Mouse (Mus musculus) left cerebral cortex, postnatal 10 days (tissue): ENCODE data around the gene Rtp3. TPM values are rescaled to one million over a fixed set of nuclear protein-coding genes. Genes with fewer than 3 reads are reported as not detected.
A peak's percentile ranks its signal among the peaks of the same experiment; 100 is the strongest.

Experiments used
- DNase-seq, 2 experiments: peaks; one replicate each; pipeline ENCODE4 v3.0.0; 2021 to 2022; ENCODE audit warnings: low spot score in 2 of 2, mixed read lengths in 1 of 2; ENCODE audit errors: extremely low spot score in 1 of 2
- intact Hi-C: fragments of 180-260 bp; cut with DNase I; formaldehyde crosslinking; loops from one replicate; pipeline ENCODE4 v1.15.1; 2025
- total RNA-seq, 2 experiments: library from RNA; stranded (reverse); gene quantifications; 2 replicates each; pipeline ENCODE4 v1.2.3; 2021

The Rtp3 gene
- total RNA-seq, 2 experiments from 2014 or later: 0.47 to 0.63 TPM

DNA sequence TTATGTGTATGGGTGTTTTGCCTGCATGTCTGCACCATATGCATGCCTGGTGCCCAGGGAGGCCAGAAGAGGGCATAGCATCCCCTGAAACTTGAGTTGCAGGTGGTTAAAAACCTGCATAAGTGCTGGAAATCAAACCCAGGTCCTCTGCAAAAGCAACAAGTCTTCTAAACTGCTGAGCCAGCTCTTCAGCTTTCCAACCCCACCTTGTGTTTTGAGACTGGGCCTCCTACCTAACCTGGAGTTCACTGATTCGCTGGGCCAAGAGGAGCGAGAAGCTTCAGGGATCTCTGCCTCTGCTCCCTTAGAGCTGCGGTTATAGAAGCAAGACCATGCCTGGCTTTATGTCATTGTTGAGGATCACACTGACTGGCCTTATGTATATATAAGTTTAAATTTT is 40.3 kb downstream of the Rtp3 start:
- no peak for DNase-seq
- intact Hi-C loops: no loop called here

DNA sequence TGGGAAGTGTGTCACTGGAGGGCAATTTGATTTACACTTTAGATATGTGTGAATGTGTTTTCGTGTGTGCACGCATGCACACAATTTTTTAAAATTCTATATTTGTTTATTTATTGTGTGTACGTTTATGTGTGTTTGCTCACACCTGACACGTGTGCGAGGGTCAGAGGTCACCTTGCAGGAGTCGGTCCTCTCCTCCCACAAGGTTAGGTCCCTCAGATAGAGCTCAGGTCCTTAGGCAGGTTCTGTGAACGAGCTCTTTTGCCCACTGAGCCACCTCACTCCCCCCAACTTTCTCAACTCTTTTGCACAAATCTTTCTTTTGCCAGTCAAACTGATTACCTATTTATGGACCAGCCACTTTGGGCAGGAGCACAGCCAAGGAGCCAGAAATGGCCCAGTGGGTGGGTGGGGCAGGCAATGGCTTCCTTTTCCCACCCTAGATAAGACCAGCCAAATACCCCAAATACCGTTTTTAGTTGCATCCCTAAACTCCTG is 41.5 kb downstream of the Rtp3 start:
- peak in 1 of 2 experiments; percentile 17 for DNase-seq
- intact Hi-C loops: loop anchor here (10.0 kb wide), 1 partner anchor 224 kb away; no protein-coding TSS in a partner anchor

DNA sequence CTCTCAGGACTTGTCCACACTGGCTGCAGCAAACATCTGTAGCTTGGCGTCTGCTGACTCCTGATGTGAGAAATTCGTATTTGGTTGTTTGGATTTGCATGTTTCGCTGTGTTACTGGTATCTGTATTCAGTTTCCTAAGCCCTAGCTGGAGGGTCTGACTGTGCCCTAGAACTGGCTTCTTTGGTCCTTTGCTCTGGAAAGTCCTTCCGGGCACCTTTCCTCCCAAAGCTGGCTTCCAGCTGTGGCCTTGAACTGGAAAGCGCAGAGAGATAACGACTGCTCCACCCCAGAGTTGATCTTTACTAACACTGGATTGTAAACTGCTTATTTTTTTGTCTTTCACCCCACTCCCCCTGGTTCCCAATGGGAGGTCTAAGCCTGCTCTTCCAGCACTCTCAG is 42.5 kb downstream of the Rtp3 start:
- peak in 1 of 2 experiments; percentile 1 for DNase-seq
- intact Hi-C loops: loop anchor here (10.0 kb wide), 1 partner anchor 223 kb away; no protein-coding TSS in a partner anchor

DNA sequence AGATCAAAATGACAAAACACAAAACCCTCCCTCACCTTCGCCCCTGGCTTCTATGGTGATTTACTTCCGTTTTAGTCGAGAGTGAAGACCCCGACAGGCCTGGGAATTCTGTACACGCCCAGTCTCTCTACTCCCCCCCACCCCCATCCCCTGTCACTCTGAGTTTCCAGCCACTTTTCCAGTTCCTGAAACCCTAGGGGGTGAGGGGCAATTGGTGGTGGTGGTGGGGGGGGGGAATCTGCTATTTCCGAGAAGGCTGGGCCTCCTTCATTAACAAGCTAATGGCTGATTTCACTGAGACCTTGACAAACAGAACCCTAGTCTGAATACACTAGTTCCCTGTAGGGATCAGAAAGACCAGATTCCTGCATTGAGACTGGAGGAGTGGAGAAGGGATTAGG is 43.1 kb downstream of the Rtp3 start:
- DNase-seq: peak in 1 of 2 experiments; percentile 1
- intact Hi-C loops: loop anchor here (10.0 kb wide), 1 partner anchor 222 kb away; no protein-coding TSS in a partner anchor

DNA sequence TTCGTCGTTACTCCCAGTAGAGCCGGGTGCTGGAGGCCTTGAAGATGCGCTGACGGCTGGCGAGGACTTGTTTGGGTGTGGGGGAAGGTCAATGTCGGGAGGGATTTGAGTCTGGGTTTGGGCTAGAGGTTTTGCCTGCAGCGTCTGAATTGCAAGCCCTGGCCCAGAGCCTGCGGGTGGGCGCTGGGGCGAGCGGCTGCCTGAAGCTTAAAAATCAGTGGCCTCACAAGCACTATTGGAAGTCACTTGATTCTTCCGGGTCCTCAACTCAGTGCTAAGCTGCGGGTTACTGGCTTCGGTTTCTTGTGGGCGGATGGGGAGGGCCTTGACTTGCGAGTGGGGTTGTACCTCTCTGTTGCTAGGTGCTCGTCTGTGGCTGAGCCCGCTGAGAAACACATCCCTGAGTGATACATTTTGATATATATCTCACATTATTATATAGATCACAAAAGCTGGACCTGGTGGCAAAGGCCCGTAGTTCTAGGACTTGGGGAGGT is 43.8 kb downstream of the Rtp3 start:
- no peak for DNase-seq
- intact Hi-C loops: loop anchor here (10.0 kb wide), 1 partner anchor 222 kb away; no protein-coding TSS in a partner anchor

DNA sequence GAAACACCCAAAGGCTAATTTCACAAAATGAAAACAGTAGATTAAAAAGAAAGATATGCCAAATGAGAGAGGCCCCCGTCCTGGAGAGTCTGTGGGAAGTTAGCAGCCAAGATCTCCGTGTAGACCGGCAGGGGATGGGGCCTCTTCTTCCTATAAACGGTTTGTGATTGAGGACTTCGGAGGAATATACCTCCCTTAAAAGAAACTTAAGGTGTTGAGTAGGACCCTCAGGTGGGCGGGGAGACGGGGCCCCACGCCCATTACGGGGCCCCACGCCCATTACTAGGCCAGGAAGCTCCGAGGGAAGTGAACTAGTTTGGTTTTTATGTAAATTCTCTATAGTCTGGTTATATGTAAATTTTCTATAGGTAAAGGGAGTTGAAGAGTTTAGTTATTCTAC is 44.5 kb downstream of the Rtp3 start, which contains the start of gene Tdgf1:
Gene Tdgf1, minus strand, starts transcription at position 233 of the 400 bp plus-strand sequence.
- intact Hi-C loops: loop anchor here (10.0 kb wide), 1 partner anchor 221 kb away; no protein-coding TSS in a partner anchor
- DNase-seq: no peak

DNA sequence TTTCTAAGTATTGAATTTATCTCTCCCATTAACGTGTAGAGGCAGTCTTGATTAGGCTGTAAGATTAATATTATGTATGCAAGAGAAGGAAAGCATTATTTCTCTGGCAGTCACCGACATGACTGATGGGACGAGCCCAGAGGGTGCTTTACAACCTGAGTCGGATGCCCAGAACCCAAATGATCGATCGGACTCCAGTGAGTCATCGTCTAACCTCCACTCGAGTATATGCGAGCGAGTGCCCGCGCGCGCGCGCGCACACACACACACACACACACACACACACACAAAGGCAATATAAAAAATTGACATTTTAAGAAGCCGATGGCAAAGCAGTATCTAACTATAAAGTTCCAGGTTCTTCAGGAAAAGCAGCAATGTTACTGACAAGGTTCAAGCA is 45.0 kb downstream of the Rtp3 start:
- intact Hi-C loops: loop anchor here (10.0 kb wide), 1 partner anchor 221 kb away; no protein-coding TSS in a partner anchor
- DNase-seq: no peak

DNA sequence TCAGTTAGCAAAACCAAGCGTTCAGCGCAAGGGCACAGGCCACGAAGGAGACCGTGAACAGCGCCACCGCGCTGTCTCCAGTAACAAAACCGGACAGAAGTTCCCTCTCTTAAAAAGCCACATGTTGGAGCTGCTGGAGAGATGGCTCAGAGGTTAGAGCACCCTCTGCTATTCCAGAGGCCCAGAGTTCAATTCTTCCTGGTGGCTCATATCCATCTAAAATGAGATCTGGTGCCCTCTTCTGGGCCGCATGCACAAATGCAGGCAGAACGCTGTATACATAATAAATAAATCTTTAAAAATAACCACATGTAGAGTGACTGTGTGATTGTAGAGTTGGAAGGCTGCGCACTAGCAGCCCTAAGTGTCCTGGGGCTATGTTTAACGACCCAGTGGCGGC is 46.1 kb downstream of the Rtp3 start:
- no peak for DNase-seq
- intact Hi-C loops: loop anchor here (10.0 kb wide), 1 partner anchor 219 kb away; no protein-coding TSS in a partner anchor

DNA sequence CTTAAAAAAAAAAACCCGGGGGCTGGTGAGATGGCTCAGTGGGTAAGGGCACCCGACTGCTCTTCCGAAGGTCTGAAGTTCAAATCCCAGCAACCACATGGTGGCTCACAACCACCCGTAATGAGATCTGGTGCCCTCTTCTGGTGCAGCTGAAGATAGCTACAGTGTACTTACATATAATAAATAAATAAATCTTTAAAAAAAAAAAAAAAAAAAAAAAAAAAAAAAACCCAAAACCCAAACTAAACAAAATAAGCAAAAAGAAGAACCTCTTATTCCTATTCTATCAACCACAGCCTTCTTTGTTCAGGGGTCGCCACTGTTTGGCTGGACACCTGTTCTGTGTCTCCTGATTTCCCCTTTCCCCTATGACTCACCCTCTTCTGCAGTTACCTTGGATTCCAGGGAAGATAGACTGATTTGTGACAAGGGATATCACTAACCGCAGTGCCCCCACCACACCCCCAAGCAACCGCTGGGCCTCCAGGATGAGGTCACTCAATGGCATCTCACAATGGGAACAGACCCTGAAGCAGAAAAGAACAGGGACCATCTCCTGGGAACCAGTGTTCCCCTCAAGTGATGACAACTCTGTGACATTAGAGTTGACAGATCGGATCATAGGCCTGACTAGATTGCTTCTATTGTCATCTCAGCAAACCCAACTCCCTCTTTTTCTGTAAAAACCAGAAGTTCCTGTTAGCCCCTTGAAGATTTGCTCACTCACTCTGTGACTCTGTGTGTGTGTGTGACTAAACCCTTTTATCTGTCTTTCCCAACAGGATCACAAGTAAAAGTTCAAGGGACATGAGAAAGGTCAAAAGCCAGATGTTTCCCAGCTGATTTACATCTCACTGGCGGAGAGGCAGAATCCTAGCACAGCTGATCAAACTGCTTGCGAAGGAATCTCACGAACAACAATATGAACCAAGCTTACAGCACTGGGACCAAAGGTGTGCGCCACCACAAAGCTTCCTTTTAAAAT is 52.6 kb downstream of the Rtp3 start:
- no peak for DNase-seq
- intact Hi-C loops: no loop called here

DNA sequence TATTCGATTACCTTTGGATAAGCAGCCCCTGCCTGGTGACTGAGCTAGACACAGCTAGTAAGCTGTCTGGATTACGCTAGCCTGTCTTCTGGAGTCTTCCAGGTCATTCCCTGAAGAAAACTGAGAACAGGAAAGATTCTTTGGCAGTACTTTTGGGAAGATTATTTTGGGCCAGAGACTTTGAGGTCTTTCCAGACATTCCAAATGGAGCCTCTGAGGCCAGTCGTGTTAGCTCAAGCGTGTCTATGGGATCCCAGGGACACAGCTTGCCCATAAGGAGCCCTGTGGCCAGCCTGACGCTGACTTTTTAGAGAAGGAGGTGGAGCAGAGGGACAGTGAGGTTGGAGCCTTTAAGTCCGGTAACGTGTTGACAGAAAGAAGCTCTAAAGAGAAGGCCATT is 54.4 kb downstream of the Rtp3 start:
- DNase-seq: no peak
- intact Hi-C loops: no loop called here

Other genes starting within 250 kb of the Rtp3 start
- gene Myl3, start 248.7 kb downstream of the Rtp3 start, total RNA-seq: under 1 TPM; 0.39 to 0.56 TPM
- gene Pth1r, start 243.4 kb downstream of the Rtp3 start, total RNA-seq: 1 to 10 TPM; 9.1 to 9.3 TPM
- not detected for gene Prss42, start 192.4 kb downstream of the Rtp3 start, total RNA-seq
- not detected for gene Prss44, start 176.6 kb downstream of the Rtp3 start, total RNA-seq
- under 1 TPM; 0.14 to 0.28 TPM for gene Prss43, start 163.9 kb downstream of the Rtp3 start, total RNA-seq
- gene Prss45, start 156.0 kb downstream of the Rtp3 start, total RNA-seq: under 1 TPM; 0.28 to 0.79 TPM
- not detected for gene Prss46, start 146.1 kb downstream of the Rtp3 start, total RNA-seq
- gene Prss50, start 132.6 kb downstream of the Rtp3 start, total RNA-seq: under 1 TPM in 1 of 2 experiments, not detected in 1; 0.58 TPM
- gene Als2cl, start 110.7 kb downstream of the Rtp3 start, total RNA-seq: 1 to 10 TPM; 7.8 to 8.4 TPM
- gene Tmie, start 110.5 kb downstream of the Rtp3 start, total RNA-seq: 1 to 10 TPM; 4.7 to 5.5 TPM
- not detected for gene Fam240a, start 73.7 kb downstream of the Rtp3 start, total RNA-seq
- under 1 TPM in 1 of 2 experiments, not detected in 1; 0.39 TPM for gene Tdgf1, start 44.4 kb downstream of the Rtp3 start, total RNA-seq
- 1 to 10 TPM in 1 of 2 experiments, under 1 TPM in 1; 0.92 to 1.6 TPM for gene Lrrc2, start 39.0 kb downstream of the Rtp3 start, total RNA-seq
- gene Ltf, start 28.7 kb upstream of the Rtp3 start, total RNA-seq: under 1 TPM in 1 of 2 experiments, not detected in 1; 0.57 TPM
- under 1 TPM; 0.85 to 0.86 TPM for gene Ccrl2, start 66.9 kb upstream of the Rtp3 start, total RNA-seq
- gene Lrrfip2, start 127.0 kb upstream of the Rtp3 start, total RNA-seq: 10 to 100 TPM; 31.4 to 32.5 TPM